Mouse (Mus musculus): ENCODE results near the gene Gadd45g.

Gadd45g gene

GRCm38 (mm10) chr13:51846301-51846867 is at the start of gene Gadd45g:
Gene Gadd45g (plus strand): TSS chr13:51846678.
- peak; percentile 95 for DNase-seq

- no peak for DNase-seq
Observed at GRCm38 (mm10) chr13:51797899-51798746, 48.4 kb upstream of the Gadd45g start.

GRCm38 (mm10) chr13:51799735-51800522 is 46.5 kb upstream of the Gadd45g start:
- DNase-seq: no peak

- no peak for DNase-seq
Observed at GRCm38 (mm10) chr13:51800921-51801320, 45.6 kb upstream of the Gadd45g start.

- DNase-seq: peak; percentile 87
Observed at GRCm38 (mm10) chr13:51805634-51806033, 40.8 kb upstream of the Gadd45g start.

GRCm38 (mm10) chr13:51806220-51806619 is 40.3 kb upstream of the Gadd45g start:
- DNase-seq: peak; percentile 79

GRCm38 (mm10) chr13:51808141-51808540 is 38.3 kb upstream of the Gadd45g start:
- no peak for DNase-seq

- DNase-seq: no peak
Observed at GRCm38 (mm10) chr13:51813621-51814615, 32.6 kb upstream of the Gadd45g start.

GRCm38 (mm10) chr13:51814646-51815045 is 31.8 kb upstream of the Gadd45g start:
- no peak for DNase-seq

- no peak for DNase-seq
Observed at GRCm38 (mm10) chr13:51815865-51816504, 30.5 kb upstream of the Gadd45g start.

- DNase-seq: peak; percentile 79
Observed at GRCm38 (mm10) chr13:51816559-51817041, 29.9 kb upstream of the Gadd45g start.

GRCm38 (mm10) chr13:51818170-51818943 is 28.1 kb upstream of the Gadd45g start:
- no peak for DNase-seq

- DNase-seq: no peak
Observed at GRCm38 (mm10) chr13:51818944-51819326, 27.5 kb upstream of the Gadd45g start.

- no peak for DNase-seq
Observed at GRCm38 (mm10) chr13:51819351-51819750, 27.1 kb upstream of the Gadd45g start.

- DNase-seq: no peak
Observed at GRCm38 (mm10) chr13:51821988-51822387, 24.5 kb upstream of the Gadd45g start.

- no peak for DNase-seq
Observed at GRCm38 (mm10) chr13:51823822-51824495, 22.5 kb upstream of the Gadd45g start.

- no peak for DNase-seq
Observed at GRCm38 (mm10) chr13:51830744-51831450, 15.6 kb upstream of the Gadd45g start.

GRCm38 (mm10) chr13:51832491-51832890 is 14.0 kb upstream of the Gadd45g start:
- no peak for DNase-seq

GRCm38 (mm10) chr13:51833611-51834010 is 12.9 kb upstream of the Gadd45g start:
- DNase-seq: peak; percentile 93
